Mouse (Mus musculus) adrenal gland (tissue): ENCODE data around the gene Foxd2.

Experiments
- intact Hi-C: fragments of 180-260 bp; cut with DNase I; formaldehyde crosslinking; loops from one replicate; pipeline ENCODE4 v1.15.1; 2025

Gene Foxd2

GRCm38 (mm10) chr4:114858426-114858825, 50.2 kb downstream of the Foxd2 start:
- intact Hi-C loops: no loop called here
